Mouse (Mus musculus) hindbrain, embryonic 12.5 days (tissue): ENCODE measurements around the gene Dpm1. TPM values are rescaled to one million over a fixed set of nuclear protein-coding genes. Genes with fewer than 3 reads are reported as not detected.
A peak's percentile ranks its signal among the peaks of the same experiment; 100 is the strongest.

Experiments used
- ATAC-seq: fragments of 200-750 bp; cut with Nextera tagmentation; 2 replicates; pipeline ENCODE4 v1.8.0; 2017; ENCODE audit warnings: moderate TSS enrichment; ENCODE audit not compliant: low FRiP score
- H3K27ac ChIP-seq: fragments of 300-500 bp; sonication (generic); 2 replicates; pipeline ENCODE4 v1.5.1; 2016; ENCODE audit warnings: mild to moderate bottlenecking
- H3K27me3 ChIP-seq: fragments of 300-500 bp; sonication (generic); 2 replicates; pipeline ENCODE4 v1.6.1; 2016; ENCODE audit warnings: mild to moderate bottlenecking
- H3K36me3 ChIP-seq: fragments of 300-500 bp; sonication (generic); 2 replicates; pipeline ENCODE4 v1.6.1; 2016; ENCODE audit warnings: mild to moderate bottlenecking
- H3K4me1 ChIP-seq: fragments of 300-500 bp; sonication (generic); 2 replicates; pipeline ENCODE4 v1.6.1; 2016
- H3K4me2 ChIP-seq: fragments of 300-500 bp; sonication (generic); replicated peaks from 2 replicates; pipeline ENCODE4 v1.6.1; 2016; ENCODE audit warnings: mild to moderate bottlenecking
- H3K4me3 ChIP-seq: fragments of 300-500 bp; sonication (generic); 2 replicates; pipeline ENCODE4 v1.5.1; 2016; ENCODE audit warnings: mild to moderate bottlenecking
- H3K9ac ChIP-seq: fragments of 300-500 bp; sonication (generic); 2 replicates; pipeline ENCODE4 v1.6.1; 2016; ENCODE audit warnings: mild to moderate bottlenecking, moderate library complexity
- H3K9me3 ChIP-seq: fragments of 300-500 bp; sonication (generic); replicated peaks from 2 replicates; pipeline ENCODE4 v1.6.1; 2016; ENCODE audit warnings: mild to moderate bottlenecking
- WGBS: fragments of 180-500 bp; shearing (Covaris S2); methylation state at CpG from one replicate; pipeline ENCODE4 v1.1.7; 2016; 5-methylcytosine and 5-hydroxymethylcytosine counted together
- microRNA-seq: library from miRNA; unstranded; fragments of <30 nt; microRNA quantifications from one replicate; pipeline ENCODE4, GENCODE M21; 2017
- polyA plus RNA-seq: library from polyadenylated mRNA; unstranded; fragments of >200 nt; fragmentation: Nextera tagmentation; extraction: Ambion mirVana; gene quantifications from 2 replicates; pipeline ENCODE4 v1.2.1, GENCODE M21; 2016

Dpm1 gene
- polyA plus RNA-seq, 1 experiment from 2014 or later = 77.2 TPM

DNA sequence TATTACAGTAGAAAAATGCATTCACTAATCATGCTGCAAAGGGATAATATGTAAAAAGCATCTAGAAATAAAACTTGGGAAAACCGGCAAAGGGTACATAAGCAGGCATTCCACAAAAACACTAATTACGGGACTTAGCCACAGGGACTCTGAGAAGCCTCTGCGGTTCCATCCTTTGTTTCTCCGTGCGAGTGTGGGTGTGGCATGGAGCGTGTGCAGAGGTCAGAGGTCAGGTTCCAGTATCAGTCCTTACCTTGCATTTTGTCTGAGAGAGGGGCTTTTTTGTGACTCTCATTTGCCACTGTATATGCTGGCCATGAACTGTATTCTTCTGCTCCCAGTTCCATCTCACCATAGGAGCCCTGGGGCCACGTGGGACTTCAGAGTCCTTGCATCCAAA is 54.4 kb downstream of the Dpm1 start:
- Histone ChIP-seq H3K9ac (no peak overlapping the region), H3K27ac (no peak overlapping the region), H3K27me3 (no peaks in the 10 kb centered on the region), H3K4me1 (0 out of 2 replicates have a peak, but pooled peaks cover 2% of the 10 kb centered on the region), H3K4me2 (no peak overlapping the region), H3K4me3 (no peak overlapping the region), H3K9me3 (no peaks in the 10 kb centered on the region), H3K36me3 (peaks cover 21% of the 10 kb centered on the region)
- 36% methylated on average over 7 of the region's 7 CpGs for WGBS
- ATAC-seq = no peak; the same call in 1 of the 2 replicates

DNA sequence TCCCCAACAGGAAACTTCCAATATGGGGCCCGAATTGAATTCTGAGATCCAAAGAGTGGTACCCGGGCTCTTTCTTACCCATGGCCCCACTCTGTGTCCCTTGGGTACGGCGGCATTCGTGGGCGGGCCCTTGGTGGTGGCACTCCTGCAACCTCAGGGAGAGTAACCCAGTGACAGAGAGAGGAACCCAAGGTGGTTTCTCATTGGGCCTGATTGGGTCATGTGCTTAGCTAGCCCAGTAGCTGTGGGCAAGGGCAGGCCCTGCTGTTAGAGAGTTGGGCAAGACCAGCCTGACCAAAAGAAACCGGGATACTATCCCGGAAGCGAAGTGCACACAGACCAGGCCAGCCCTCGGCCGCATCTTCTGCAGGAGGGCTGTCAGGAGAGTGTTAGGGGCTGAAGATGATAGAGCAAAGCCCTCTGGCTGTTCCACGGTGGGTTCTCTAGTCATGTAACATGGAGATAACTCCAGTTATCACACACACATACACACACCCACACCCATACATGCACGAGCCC is 60.2 kb downstream of the Dpm1 start:
- Histone ChIP-seq H3K4me1 (peaks cover 30% of the 10 kb centered on the region), H3K4me3 (no peak overlapping the region), H3K27ac (0 out of 2 replicates have a peak overlapping the region, but pooled peaks have one; percentile 70), H3K4me2 (peak overlapping the region; percentile 24; the same call in 1 of the 2 replicates), H3K9me3 (no peaks in the 10 kb centered on the region), H3K36me3 (peaks cover 5% of the 10 kb centered on the region), H3K9ac (no peak overlapping the region), H3K27me3 (no peaks in the 10 kb centered on the region)
- peak; percentile 41 for ATAC-seq
- 11% methylated on average over 13 of the region's 13 CpGs for WGBS

DNA sequence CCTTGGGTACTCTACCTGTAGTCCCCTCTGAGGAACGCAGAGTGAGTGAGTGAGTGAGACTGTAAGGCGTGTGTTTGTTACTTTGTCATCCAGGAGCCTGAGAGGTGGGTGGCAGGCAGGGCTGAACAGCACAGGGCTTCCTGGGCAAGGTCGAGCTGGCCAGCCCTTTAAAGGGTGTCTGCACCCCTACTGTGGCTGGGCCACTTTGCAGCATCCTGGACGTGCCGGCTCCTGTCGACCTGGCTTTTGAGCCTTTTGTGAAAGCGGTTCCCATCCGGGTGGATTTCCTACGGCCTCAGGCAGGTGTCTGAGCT is 60.6 kb downstream of the Dpm1 start:
- peak overlapping the region; percentile 24; the same call in 1 of the 2 replicates for H3K4me2 ChIP-seq
- no peaks in the 10 kb centered on the region for H3K9me3 ChIP-seq
- no peak overlapping the region for H3K9ac ChIP-seq
- H3K27me3 ChIP-seq = no peaks in the 10 kb centered on the region
- 3% methylated on average over 9 of the region's 9 CpGs for WGBS
- peak overlapping the region; percentile 70 for H3K27ac ChIP-seq
- ATAC-seq = no peak
- peaks cover 30% of the 10 kb centered on the region for H3K4me1 ChIP-seq
- peaks cover 5% of the 10 kb centered on the region for H3K36me3 ChIP-seq
- no peak overlapping the region for H3K4me3 ChIP-seq

DNA sequence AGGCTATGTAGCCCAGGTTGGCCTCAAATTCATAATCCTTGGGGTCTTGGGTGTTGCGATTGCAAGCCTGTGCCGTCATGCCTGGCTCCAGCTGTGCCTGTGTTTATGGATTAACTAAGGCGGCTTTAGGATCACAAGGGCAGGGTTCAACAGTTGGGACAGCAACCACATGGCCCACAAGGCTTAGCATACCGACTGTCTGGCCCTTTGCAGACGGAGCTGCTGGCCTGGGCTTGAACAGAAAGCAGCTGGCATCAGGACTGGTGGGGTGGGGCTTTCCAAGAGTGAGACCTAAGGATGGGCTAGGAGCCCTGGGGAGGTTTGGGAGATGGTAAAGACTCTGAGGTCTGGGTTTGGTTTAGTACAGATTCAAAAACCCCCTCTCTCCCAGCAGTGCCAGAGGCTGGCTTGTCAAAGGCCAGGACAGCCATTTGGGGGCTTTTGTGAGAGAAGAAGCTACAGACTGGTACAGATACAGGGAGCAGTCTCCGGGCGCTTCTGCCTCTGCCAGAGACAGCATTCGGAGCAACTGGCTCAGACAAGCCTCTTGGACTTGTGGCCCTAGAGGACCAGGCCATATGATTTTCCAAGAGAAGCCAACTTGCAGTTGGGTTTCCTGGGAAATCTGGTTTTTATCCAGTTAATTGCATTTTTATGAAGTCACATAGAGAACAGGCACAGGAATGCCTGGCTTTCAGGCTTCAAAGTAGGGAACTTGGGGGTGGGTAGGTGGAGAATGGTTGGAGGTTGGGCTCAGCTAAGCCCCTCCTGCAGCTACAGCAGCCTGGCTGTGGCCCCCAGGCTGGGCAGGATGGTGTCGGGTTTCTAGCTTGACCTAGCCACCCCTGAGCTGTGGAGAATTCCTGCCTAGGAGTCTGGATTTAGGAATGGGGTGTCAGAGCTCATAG is 61.2 kb downstream of the Dpm1 start:
- Histone ChIP-seq H3K9ac (no peak overlapping the region), H3K36me3 (peaks cover 5% of the 10 kb centered on the region), H3K4me3 (no peak overlapping the region), H3K27me3 (no peaks in the 10 kb centered on the region), H3K4me1 (peaks cover 30% of the 10 kb centered on the region), H3K27ac (peak overlapping the region; percentile 70), H3K9me3 (no peaks in the 10 kb centered on the region), H3K4me2 (no peak overlapping the region)
- WGBS = 42% methylated on average over 9 of the region's 9 CpGs
- ATAC-seq = no peak

DNA sequence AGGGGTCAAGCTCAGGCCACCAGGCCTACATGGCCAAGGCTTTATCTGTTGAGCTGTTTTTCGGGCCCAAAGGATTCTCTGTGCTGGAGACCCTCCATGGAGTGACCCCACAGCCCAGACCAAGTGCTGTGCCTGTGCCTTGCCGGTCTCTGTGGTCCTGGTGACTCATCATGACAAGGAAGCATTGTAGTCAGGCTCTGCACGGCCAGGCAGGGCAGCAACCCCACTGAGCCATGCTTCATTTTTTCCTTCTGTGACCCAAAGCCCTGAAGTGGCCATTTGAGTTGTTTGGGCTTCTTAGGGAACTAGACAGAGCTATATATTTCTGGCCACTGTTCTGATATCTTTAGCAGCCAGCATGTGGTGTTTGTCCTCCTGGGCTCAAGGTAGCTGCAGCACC is 62.6 kb downstream of the Dpm1 start:
- H3K9me3 ChIP-seq = no peaks in the 10 kb centered on the region
- H3K9ac ChIP-seq = no peak overlapping the region
- no peaks in the 10 kb centered on the region for H3K27me3 ChIP-seq
- peaks cover 30% of the 10 kb centered on the region for H3K4me1 ChIP-seq
- H3K4me2 ChIP-seq = no peak overlapping the region
- H3K27ac ChIP-seq = no peak overlapping the region
- ATAC-seq = no peak
- no peak overlapping the region for H3K4me3 ChIP-seq
- WGBS = 49% methylated on average over 3 of the region's 3 CpGs
- no peaks in the 10 kb centered on the region for H3K36me3 ChIP-seq

DNA sequence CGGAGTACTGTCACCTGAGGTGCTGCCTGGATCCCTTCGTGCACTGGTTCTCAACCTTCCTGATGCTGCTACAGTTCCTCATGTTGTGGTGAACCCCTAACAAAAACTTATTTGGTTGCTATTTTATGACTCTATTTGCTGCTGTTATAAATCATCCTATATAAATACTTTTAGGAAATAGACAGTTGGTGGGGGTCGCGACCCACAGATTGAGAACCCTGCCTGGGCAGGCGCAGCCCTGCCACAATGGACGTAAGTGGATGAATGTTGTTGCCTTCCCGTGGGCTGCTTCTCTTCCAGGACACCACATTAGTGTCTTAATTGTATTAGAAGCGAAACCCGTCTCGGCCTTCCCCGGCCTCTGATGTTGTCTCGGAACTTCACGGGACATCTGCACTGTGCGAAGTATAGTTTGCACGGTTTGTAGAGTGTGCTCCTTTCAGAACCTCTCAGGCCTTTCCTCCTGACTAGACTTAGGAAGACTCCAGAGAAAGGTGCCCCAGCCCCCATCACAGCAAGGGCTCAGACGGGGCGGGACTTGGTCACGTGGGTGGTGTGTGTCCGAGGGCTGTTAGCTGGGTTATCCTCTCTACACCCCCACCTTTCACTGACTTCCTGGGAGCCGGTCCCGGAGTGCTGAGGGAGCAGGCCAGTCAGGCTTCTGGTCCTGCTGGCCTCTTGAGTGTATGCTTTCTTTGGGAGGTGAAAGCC is 63.5 kb downstream of the Dpm1 start:
- Histone ChIP-seq H3K27me3 (peaks cover 4% of the 10 kb centered on the region), H3K9ac (no peak overlapping the region), H3K4me2 (no peak overlapping the region), H3K36me3 (no peaks in the 10 kb centered on the region), H3K4me1 (peaks cover 32% of the 10 kb centered on the region), H3K27ac (no peak overlapping the region), H3K9me3 (no peaks in the 10 kb centered on the region), H3K4me3 (no peak overlapping the region)
- ATAC-seq = no peak
- 57% methylated on average over 21 of the region's 21 CpGs for WGBS

DNA sequence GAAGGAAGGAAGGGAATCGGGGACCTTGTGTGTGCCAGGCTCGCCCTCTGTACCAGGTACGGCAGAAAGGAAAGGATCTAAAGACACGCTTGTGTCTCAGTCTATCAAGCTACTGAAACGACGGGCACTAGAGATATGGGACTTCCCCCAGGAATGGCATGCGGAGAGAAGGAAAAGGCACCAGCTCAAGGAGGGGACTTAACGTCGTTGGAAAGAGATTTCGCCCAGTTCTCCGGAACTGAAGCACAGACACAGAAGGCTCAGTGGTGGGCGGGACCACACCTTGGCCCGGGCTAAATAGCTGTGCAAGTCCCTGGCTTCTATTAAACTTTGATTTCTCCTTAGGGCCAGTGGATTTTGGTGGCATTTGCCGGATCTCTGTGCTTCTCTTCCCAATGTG is 68.4 kb downstream of the Dpm1 start:
- peak overlapping the region; percentile 19 for H3K4me3 ChIP-seq
- no peak for ATAC-seq
- H3K9ac ChIP-seq = 0 out of 2 replicates have a peak overlapping the region, but pooled peaks have one; percentile 41
- peaks cover 28% of the 10 kb centered on the region for H3K4me1 ChIP-seq
- peaks cover 20% of the 10 kb centered on the region for H3K27me3 ChIP-seq
- H3K9me3 ChIP-seq = no peaks in the 10 kb centered on the region
- peak overlapping the region; percentile 62; the same call in 1 of the 2 replicates for H3K27ac ChIP-seq
- peak overlapping the region; percentile 44 for H3K4me2 ChIP-seq
- H3K36me3 ChIP-seq = no peaks in the 10 kb centered on the region
- WGBS = 14% methylated on average over 14 of the region's 14 CpGs

DNA sequence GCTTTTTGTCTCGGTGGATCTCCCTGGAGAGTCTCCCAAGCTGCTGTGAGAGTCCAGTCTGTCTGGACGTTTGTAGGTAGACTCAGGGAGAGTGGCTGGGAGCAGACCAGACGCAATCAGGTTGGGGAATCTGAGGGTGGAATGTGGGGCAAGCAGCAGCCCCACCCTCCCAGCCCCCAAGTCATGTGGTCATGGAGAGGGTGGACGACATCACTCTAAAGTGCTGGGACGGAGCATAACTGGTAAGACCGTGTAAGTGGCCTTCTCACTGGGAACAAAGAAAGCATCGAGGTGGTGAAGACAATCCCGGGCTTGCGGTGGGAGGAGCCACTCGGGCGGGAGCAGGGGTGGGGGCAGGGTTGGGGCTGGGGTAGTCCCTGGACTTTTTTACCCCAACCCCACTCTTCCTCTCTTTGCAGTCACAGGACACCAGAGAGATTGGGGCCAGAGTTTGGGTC is 68.8 kb downstream of the Dpm1 start:
- ATAC-seq = peak; percentile 44; the same call in 1 of the 2 replicates
- Histone ChIP-seq H3K27ac (peak overlapping the region; percentile 62; the same call in 1 of the 2 replicates), H3K4me1 (peaks cover 27% of the 10 kb centered on the region), H3K27me3 (peaks cover 20% of the 10 kb centered on the region), H3K9me3 (no peaks in the 10 kb centered on the region), H3K36me3 (no peaks in the 10 kb centered on the region), H3K4me2 (peak overlapping the region; percentile 44), H3K9ac (0 out of 2 replicates have a peak overlapping the region, but pooled peaks have one; percentile 41), H3K4me3 (peak overlapping the region; percentile 19)
- WGBS = under 1% methylated on average over 11 of the region's 11 CpGs

DNA sequence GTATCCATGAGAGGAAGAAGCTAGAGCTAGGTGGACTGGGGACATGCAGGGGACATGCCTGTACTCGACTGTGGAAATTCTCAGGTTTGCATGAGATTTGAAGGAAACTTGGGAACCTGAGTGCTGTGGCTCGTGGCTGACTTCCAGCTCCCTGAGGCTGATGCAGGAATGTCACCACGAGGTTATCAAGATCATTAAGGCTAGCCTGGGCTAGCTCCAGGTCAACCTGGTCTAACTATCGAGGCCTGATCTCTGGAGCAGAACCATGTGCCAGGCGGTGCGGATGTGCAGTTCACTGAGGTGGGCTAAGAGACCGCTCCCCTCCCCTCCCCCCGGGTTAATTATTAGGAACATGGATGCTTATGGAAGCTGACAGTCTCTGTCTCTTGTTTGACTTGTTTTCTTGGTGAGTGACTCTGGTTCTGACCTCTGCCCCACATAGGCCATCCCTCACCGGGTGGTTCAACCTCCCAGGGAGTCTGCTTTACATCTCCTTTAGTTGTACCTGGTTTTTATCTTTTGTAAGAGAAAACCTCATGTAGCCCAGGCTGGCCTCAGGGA is 69.9 kb downstream of the Dpm1 start:
- H3K4me1 ChIP-seq = peaks cover 31% of the 10 kb centered on the region
- H3K4me3 ChIP-seq = no peak overlapping the region
- no peak overlapping the region for H3K4me2 ChIP-seq
- no peak for ATAC-seq
- no peaks in the 10 kb centered on the region for H3K36me3 ChIP-seq
- H3K27ac ChIP-seq = no peak overlapping the region
- 82% methylated on average over 9 of the region's 9 CpGs for WGBS
- H3K9me3 ChIP-seq = no peaks in the 10 kb centered on the region
- peaks cover 24% of the 10 kb centered on the region for H3K27me3 ChIP-seq
- H3K9ac ChIP-seq = no peak overlapping the region

Small RNA genes within 50 kb of the gene (microRNA-seq; reads per million reads assigned to microRNA genes)
- not detected for gene Gm24561

Other genes starting within 250 kb of the Dpm1 start
- 1.1 and 1.3 TPM in 2 replicates for gene Ripor3, start 220.0 kb downstream of the Dpm1 start, polyA plus RNA-seq
- gene Pard6b, start 149.6 kb downstream of the Dpm1 start, polyA plus RNA-seq = 9.6 and 10.9 TPM in 2 replicates
- 19.1 and 20.6 TPM in 2 replicates for gene Adnp, start 23.5 kb downstream of the Dpm1 start, polyA plus RNA-seq
- gene Gm20716, start 227 bp downstream of the Dpm1 start, polyA plus RNA-seq = 21.7 and 22.8 TPM in 2 replicates
- 12.2 and 13.7 TPM in 2 replicates for gene Mocs3, start within 50 bp of the Dpm1 start, polyA plus RNA-seq
- gene Kcng1, start 51.1 kb upstream of the Dpm1 start, polyA plus RNA-seq = 1.0 and 1.2 TPM in 2 replicates